Mouse (Mus musculus) liver, adult (tissue): ENCODE data around the gene Tspan5.

Experiments used
- GATA4 ChIP-seq: IDR thresholded peaks from 2 replicates; pipeline ENCODE4 v1.6.1; 2014; ENCODE audit warnings: mild to moderate bottlenecking, low read length; ENCODE audit not compliant: insufficient replicate concordance

Gene Tspan5

GRCm38 (mm10) chr3:138857805-138858546 is 116.0 kb downstream of the Tspan5 start:
- no peak for TF ChIP-seq GATA4

GRCm38 (mm10) chr3:138858649-138859048 is 116.7 kb downstream of the Tspan5 start:
- TF ChIP-seq GATA4 = no peak

DNA sequence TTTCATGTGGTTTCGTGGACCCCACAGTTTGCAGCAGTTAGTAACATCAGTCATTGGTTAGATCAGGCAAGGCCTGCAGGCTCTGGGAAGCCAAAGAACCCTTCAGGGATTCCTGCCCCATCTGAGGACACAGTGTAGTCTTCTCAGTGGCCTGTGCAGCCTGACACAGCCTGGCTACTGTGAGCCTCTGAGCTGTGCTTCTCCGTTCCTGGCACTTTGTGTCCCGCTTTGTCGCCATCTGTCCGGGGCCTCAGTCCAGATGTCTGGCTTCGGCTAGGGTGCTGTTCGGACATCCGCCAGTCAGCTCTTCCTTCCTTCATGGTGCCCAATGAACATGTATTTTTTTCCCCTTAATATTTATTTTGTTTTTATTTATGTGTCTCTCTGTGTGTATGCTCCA is 117.2 kb downstream of the Tspan5 start:
- TF ChIP-seq GATA4 = no peak

- no peak for TF ChIP-seq GATA4
These were observed 117.7 kb downstream of the Tspan5 start for GRCm38 (mm10) chr3:138859666-138860065.

- no peak for TF ChIP-seq GATA4
These were observed 118.3 kb downstream of the Tspan5 start for GRCm38 (mm10) chr3:138860257-138860760.

DNA sequence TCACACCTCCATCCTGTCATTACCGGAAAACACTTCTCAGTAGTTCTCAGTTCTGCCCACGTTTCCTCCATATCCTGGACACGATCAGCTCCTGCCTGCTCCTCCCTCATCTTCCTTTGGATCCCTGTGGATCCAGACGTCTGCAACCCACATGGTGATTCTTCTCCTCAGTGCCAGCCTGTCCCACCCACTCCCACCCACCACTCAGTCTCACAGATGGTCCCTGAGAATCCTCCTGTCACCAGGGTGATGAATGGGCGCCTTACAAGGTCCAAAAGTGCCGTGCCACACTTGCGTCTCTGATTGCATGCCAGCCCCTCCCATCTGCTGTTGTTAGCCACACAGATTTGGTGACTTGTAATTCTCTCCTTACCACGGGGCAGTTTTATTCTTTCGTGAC is 119.0 kb downstream of the Tspan5 start:
- TF ChIP-seq GATA4 = no peak

- no peak for TF ChIP-seq GATA4
These were observed 119.6 kb downstream of the Tspan5 start for GRCm38 (mm10) chr3:138861589-138861988.

DNA sequence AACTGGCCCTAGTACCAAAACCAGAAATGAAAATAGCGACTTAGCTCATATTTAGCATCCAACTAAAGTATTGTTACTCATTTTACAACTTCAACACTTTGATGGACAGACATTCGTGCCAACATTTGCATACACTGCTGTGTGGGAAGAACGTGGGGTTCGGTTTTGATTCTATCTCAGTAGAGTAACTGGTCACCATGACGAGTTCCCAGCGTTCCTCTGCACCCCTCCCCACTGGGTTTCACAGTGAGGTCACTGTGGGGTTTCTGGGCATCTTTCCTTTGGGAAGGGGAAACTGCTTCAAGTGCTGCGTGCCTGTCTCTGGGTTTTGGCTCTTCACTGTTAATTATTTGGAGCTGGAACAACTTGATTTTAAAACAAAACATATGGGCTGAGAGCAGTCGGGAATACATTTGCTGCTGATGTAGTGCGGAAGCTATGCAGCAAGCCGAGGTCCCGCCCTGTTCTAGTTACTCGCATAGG is 122.2 kb downstream of the Tspan5 start:
- TF ChIP-seq GATA4 = no peak

DNA sequence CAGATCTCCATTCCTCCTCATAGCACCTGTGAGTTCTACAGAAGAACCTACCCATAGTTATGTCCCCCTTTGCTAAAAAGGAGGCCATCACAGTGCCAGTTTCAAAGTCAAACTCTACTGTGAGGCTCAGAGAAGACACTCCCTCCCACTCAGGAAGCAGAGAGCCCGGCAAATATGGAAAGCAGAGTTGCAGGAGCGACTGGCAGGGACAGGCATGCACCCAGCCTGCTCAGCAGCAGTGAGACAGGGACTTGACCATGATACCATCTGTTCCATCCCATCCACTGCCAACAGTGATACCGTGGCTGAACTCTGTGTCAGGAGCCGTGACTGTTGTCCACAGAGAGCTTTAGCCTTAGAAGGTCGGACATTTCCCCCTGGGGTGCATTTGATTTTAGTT is 123.3 kb downstream of the Tspan5 start:
- no peak for TF ChIP-seq GATA4

DNA sequence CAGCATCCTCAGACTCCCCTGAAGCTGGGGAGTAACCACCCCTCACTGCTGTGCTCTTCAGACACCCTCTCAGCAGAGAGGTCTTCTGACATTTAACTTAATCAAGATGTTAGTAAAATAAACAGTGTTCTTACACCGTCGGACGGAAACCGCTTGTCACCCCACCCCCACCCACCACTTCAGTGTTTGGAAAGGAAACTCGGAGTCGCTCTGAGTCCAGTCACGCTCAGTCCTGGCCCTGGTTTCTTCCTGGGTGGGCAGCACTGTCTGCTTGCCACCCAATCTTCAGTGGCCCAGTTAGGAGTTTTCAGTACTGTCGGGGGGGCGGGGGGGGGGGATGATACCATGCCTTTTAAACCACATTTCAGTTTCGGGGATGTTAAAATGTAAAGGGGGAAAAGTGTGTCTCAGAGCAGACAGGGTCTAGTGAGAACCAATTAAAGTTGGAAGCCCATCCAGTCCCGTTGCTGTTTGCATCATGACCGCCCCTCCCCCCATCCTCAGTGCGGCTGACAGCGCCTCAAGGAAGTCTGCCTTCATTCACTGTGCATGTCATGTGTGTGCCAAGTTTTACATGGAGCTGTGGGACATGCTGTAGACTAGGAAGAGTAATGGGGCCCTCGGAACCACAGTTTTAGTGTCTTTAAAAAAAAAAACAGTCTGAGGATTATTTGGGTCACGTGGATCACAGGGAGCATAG is 125.3 kb downstream of the Tspan5 start:
- TF ChIP-seq GATA4 = no peak

GRCm38 (mm10) chr3:138868409-138868808 is 126.4 kb downstream of the Tspan5 start:
- no peak for TF ChIP-seq GATA4

GRCm38 (mm10) chr3:138875282-138875681 is 133.3 kb downstream of the Tspan5 start:
- TF ChIP-seq GATA4 = no peak

DNA sequence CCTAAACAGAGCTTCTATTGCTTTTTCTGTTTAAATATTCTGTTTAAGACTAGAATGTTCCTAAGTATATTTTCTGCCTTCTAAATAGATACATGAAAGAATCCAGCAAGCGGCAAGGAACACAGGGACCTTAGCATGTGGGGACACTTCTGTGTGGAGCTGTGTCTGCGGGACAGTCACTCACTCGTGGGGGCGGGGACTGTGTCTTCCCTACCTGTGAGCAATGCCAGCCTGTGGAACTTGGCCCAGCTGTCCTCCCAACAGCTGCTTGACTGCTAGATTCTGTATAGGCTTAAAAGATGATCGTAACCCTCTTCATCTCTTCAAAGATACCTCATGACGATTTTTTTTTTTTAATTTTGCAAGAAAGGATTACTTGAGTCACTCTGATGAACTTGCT is 133.9 kb downstream of the Tspan5 start:
- no peak for TF ChIP-seq GATA4

DNA sequence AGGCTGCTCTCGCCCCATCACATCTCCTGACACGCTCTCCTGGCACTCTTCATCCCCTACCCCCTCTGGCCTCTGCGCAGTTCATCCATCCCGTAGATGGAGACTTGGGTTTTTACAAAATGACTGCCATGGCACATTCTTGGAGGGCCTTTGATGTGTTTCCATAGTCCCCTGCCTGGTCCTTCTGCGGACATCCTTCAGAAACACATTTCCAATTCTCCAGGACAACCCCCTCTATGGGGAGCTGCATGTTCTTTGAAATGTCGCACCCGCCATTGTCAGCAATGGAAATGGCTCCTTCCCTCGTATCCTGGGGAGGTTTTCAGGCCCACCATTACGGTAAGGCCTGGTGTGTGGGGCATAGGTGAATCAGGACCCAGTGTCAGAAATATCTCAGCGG is 134.4 kb downstream of the Tspan5 start:
- no peak for TF ChIP-seq GATA4

- no peak for TF ChIP-seq GATA4
These were observed 135.0 kb downstream of the Tspan5 start for GRCm38 (mm10) chr3:138876931-138877361.

DNA sequence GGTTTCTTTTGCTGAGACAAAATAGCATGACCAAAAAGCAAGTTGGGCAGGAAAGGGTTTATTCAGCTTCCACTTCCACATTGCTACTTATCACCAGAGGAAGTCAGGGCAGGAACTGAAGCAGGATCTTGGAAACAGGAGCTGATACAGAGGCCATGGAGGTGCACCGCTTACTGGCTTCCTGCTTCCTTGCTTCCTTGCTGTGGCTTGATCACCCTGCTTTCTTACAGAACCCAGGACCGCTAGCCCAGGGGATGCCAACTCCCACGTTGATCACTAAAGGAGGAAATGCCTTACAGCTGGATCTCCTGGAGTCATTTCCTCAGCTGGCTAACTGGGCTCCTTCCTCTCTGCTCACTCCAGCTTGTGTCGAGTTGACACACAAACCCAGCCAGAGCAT is 135.7 kb downstream of the Tspan5 start:
- peak; percentile 89 for TF ChIP-seq GATA4
